Mouse (Mus musculus): Measurements from ENCODE around the gene Tjp1. TPM values are rescaled to one million over a fixed set of nuclear protein-coding genes. Genes with fewer than 3 reads are reported as not detected.

Tjp1 gene
- polyA plus RNA-seq, 3 experiments from 2014 or later: not detected

Other genes starting within 250 kb of the Tjp1 start
- gene Tarsl2, start 117.1 kb upstream of the Tjp1 start, polyA plus RNA-seq (2017; shearing (Covaris generic)): 1 to 10 TPM in 2 of 3 experiments, under 1 TPM in 1; 0.92 to 2.1 (median 1.7) TPM
- 10 to 100 TPM; 83.6 to 99.5 (median 99.3) TPM for gene Tm2d3, start 163.4 kb upstream of the Tjp1 start, polyA plus RNA-seq (2017; shearing (Covaris generic))

All from inflammation-experienced regulatory T-cells, adult 6 months (primary cell).